Mouse (Mus musculus): ENCODE measurements around the gene Cldn14. TPM values are rescaled to one million over a fixed set of nuclear protein-coding genes. Genes with fewer than 3 reads are reported as not detected.
"Not testable (repeated sequence)": the region's sequence is repeated elsewhere in the genome, so short reads cannot be mapped to it uniquely, and the experiment has no call there.

The Cldn14 gene
- polyA plus RNA-seq, 1 experiment from 2014 or later, result not detected

DNA sequence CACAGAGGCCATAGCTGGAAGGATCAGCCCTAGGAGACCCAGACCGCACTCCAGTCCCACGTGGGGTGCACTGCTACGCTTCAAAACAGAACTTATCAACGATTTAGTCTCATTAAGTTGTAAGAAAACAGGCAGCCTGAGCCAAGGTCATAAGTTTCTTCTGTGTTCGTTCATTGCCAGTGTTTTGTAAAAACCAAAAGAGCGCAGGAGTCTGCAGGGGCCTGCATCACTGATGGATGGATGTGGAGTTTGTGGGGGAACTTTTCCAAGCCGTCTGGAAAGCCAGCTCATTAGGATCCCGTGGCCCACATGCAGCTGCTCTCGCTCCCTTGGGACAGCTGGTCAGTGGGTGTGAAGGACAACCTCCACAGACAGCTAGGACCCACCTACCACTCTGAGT, 25.1 kb downstream of the Cldn14 start:
- Histone ChIP-seq H3K27ac (ENCODE audit: low read depth, low read length) (no peak overlapping the region), H3K36me3 (ENCODE audit: control insufficient read depth, insufficient read depth, low read length) (no peaks in the 10 kb centered on the region), H3K27me3 (replicated peaks; ENCODE audit: control insufficient read depth, insufficient read depth, low read length) (no peaks in the 10 kb centered on the region), H3K4me2 (ENCODE audit: low read length) (no peak overlapping the region), H3K4me1 (ENCODE audit: control insufficient read depth, insufficient read depth, low read length) (no peaks in the 10 kb centered on the region), H3K9me3 (replicated peaks; ENCODE audit: control insufficient read depth, low read length) (no peaks in the 10 kb centered on the region), H3K4me3 (ENCODE audit: low read depth, low read length) (no peak overlapping the region), H3K9ac (ENCODE audit: low read length) (no peak overlapping the region)
- DNase-seq (ENCODE audit: low spot score) (no peak), ATAC-seq (no peak)
- 78% methylated on average over 9 of the region's 9 CpGs for WGBS

DNA sequence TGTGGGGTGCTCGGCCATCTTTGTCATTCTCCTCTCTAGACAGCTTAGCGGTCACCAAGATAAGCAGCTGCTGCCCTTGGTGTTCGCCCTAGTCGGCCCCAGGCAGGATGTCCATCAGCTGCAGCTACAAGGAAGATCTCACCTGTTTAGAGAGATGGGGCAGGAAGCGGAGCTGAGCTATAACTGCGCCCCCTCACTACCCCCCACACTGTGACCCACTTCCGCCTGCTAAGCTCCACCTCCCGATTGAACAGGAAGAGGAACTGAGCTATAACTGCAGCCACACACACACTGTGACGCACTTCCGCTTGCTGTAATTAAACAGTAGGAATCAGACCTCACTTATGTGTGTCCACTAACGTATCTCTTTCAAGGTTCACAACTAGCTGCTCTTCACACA, 26.3 kb downstream of the Cldn14 start:
- DNase-seq (ENCODE audit: low spot score), result no peak
- H3K9ac ChIP-seq (ENCODE audit: low read length), result no peak overlapping the region
- ATAC-seq, result no peak
- WGBS, result 90% methylated on average over 11 of the region's 11 CpGs
- H3K4me3 ChIP-seq (ENCODE audit: low read depth, low read length), result no peak overlapping the region
- no peak overlapping the region for H3K27ac ChIP-seq (ENCODE audit: low read depth, low read length)
- H3K27me3 ChIP-seq (replicated peaks; ENCODE audit: control insufficient read depth, insufficient read depth, low read length), result no peaks in the 10 kb centered on the region
- no peaks in the 10 kb centered on the region for H3K36me3 ChIP-seq (ENCODE audit: control insufficient read depth, insufficient read depth, low read length)
- no peak overlapping the region for H3K4me2 ChIP-seq (ENCODE audit: low read length)
- H3K9me3 ChIP-seq (replicated peaks; ENCODE audit: control insufficient read depth, low read length), result no peaks in the 10 kb centered on the region
- no peaks in the 10 kb centered on the region for H3K4me1 ChIP-seq (ENCODE audit: control insufficient read depth, insufficient read depth, low read length)

DNA sequence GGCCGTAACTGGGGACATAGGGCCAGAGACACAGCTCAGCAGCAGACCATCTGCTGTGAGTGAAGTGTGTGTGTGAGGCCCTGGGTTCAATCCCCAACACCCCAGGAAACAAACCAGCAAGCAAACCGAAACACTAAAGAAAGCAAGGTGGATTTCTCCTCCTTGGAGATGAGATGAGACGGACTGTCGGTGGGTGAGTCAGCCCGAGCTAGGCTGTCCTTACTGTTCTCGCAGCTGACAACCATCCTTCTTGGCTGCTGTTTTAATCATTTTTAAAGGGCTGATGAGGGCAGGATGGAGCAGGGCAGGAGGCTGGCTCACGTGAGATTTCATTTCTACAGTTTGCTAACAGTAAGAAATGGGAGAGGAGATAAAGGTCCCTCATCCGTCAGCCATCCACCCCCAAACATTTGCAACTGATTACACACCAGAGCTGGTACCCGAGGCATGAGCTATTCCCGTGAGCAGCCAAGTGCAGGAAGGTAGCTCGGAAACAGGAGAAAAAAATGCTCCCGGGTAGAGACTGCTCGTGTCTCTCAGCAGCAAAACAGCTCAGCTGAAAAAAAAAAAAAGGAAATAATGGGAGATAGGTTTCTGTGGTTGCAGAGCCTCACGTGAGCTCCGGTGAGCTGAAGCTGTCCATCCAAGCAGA, 27.3 kb downstream of the Cldn14 start:
- Histone ChIP-seq H3K36me3 (ENCODE audit: control insufficient read depth, insufficient read depth, low read length) (no peaks in the 10 kb centered on the region), H3K4me3 (ENCODE audit: low read depth, low read length) (no peak overlapping the region), H3K4me1 (ENCODE audit: control insufficient read depth, insufficient read depth, low read length) (no peaks in the 10 kb centered on the region), H3K27me3 (replicated peaks; ENCODE audit: control insufficient read depth, insufficient read depth, low read length) (no peaks in the 10 kb centered on the region), H3K9ac (ENCODE audit: low read length) (no peak overlapping the region), H3K4me2 (ENCODE audit: low read length) (no peak overlapping the region), H3K9me3 (replicated peaks; ENCODE audit: control insufficient read depth, low read length) (no peaks in the 10 kb centered on the region), H3K27ac (ENCODE audit: low read depth, low read length) (no peak overlapping the region)
- DNase-seq (ENCODE audit: low spot score) (no peak), ATAC-seq (no peak)
- 85% methylated on average over 15 of the region's 15 CpGs for WGBS

DNA sequence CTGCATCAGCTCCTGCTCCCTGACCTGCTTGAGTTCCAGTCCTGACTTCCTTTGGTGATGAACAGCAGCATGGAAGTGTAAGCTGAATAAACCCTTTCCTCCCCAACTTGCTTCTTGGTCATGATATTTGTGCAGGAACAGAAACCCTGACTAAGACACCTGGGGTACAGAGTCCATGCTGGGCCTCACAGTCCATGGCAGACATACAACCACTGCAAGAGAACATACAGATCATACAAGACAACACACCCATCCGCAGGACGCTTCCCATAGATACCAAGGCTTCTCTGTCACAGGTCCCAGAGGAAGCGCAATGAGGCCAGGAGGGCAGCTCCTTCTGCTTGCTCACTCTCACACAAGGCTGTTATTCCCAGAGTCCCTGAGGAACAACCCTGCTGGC, 28.3 kb downstream of the Cldn14 start:
- not testable (repeated sequence) for H3K27me3 ChIP-seq (replicated peaks; ENCODE audit: control insufficient read depth, insufficient read depth, low read length); H3K4me1 ChIP-seq (ENCODE audit: control insufficient read depth, insufficient read depth, low read length); H3K27ac ChIP-seq (ENCODE audit: low read depth, low read length); H3K9ac ChIP-seq (ENCODE audit: low read length); H3K4me3 ChIP-seq (ENCODE audit: low read depth, low read length); ATAC-seq; DNase-seq (ENCODE audit: low spot score); H3K36me3 ChIP-seq (ENCODE audit: control insufficient read depth, insufficient read depth, low read length); H3K4me2 ChIP-seq (ENCODE audit: low read length); H3K9me3 ChIP-seq (replicated peaks; ENCODE audit: control insufficient read depth, low read length)
- 89% methylated on average over 3 of the region's 3 CpGs for WGBS

DNA sequence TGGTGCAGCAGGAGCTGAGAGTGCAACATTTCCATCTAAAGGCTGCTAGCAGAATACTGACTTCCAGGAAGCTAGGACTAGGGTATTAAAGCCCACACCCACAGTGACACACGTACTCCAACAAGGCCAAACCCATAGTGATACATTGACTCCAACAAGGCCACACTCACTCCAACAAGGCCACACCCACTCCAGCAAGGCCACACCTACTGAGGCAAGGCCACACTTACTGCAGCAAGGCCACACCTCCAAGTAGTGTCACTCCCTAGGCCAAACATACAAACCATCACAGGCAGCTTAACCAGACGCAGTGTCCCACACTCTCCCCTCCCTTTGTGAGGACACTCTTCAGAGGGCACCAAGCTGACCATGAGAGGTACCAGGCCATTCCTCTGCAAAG, 29.3 kb downstream of the Cldn14 start:
- Histone ChIP-seq H3K36me3 (ENCODE audit: control insufficient read depth, insufficient read depth, low read length) (no peaks in the 10 kb centered on the region), H3K27ac (ENCODE audit: low read depth, low read length) (no peak overlapping the region), H3K4me2 (ENCODE audit: low read length) (no peak overlapping the region), H3K4me3 (ENCODE audit: low read depth, low read length) (no peak overlapping the region), H3K9ac (ENCODE audit: low read length) (no peak overlapping the region), H3K27me3 (replicated peaks; ENCODE audit: control insufficient read depth, insufficient read depth, low read length) (no peaks in the 10 kb centered on the region), H3K9me3 (replicated peaks; ENCODE audit: control insufficient read depth, low read length) (no peaks in the 10 kb centered on the region), H3K4me1 (ENCODE audit: control insufficient read depth, insufficient read depth, low read length) (no peaks in the 10 kb centered on the region)
- WGBS, result 79% methylated on average over 2 of the region's 2 CpGs
- ATAC-seq, result no peak
- DNase-seq (ENCODE audit: low spot score), result no peak

DNA sequence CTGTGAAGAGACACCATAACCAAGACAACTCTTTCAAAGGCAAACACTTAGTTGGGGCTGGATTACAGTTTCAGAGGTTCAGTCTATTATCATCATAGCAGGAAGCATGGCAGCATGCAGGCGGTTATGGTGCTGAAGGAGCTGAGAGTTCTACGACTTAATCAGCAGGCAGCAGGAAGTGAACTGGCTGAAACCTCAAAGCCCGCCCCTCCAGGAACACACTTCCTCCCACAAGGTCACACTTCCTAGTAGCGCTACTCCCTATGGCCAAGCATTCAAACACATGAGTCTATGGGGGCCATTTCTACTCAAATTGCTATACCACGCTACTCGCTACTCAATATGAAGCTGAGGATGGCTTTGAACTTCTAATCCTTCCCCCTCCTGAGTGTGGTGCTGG, 31.1 kb downstream of the Cldn14 start:
- Histone ChIP-seq H3K4me1 (ENCODE audit: control insufficient read depth, insufficient read depth, low read length) (no peaks in the 10 kb centered on the region), H3K9me3 (replicated peaks; ENCODE audit: control insufficient read depth, low read length) (no peaks in the 10 kb centered on the region), H3K27me3 (replicated peaks; ENCODE audit: control insufficient read depth, insufficient read depth, low read length) (no peaks in the 10 kb centered on the region), H3K4me2 (ENCODE audit: low read length) (no peak overlapping the region), H3K9ac (ENCODE audit: low read length) (no peak overlapping the region), H3K27ac (ENCODE audit: low read depth, low read length) (no peak overlapping the region), H3K36me3 (ENCODE audit: control insufficient read depth, insufficient read depth, low read length) (no peaks in the 10 kb centered on the region), H3K4me3 (ENCODE audit: low read depth, low read length) (no peak overlapping the region)
- no peak for DNase-seq (ENCODE audit: low spot score)
- no peak for ATAC-seq
- 92% methylated on average over 6 of the region's 6 CpGs for WGBS

DNA sequence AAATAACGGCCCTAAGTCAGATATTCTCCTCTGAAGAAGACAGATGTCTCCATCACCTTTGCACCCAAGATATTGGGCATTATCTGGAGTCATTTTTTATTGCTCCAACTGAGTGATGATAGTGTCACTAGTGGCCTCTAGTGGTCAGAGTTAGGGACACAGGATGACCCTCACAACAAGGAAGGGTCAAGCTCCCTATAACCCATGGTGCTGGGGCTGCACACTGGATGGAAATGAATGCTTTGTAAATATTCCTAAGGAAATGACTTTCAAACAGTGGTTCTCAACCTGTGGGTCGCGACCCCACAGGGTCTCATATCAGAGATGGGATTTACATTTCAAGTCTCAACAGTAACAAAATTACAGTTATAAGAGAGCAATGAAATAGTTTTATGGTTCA, 31.7 kb downstream of the Cldn14 start:
- Histone ChIP-seq H3K4me1 (ENCODE audit: control insufficient read depth, insufficient read depth, low read length) (no peaks in the 10 kb centered on the region), H3K4me2 (ENCODE audit: low read length) (no peak overlapping the region), H3K9me3 (replicated peaks; ENCODE audit: control insufficient read depth, low read length) (no peaks in the 10 kb centered on the region), H3K27me3 (replicated peaks; ENCODE audit: control insufficient read depth, insufficient read depth, low read length) (no peaks in the 10 kb centered on the region), H3K4me3 (ENCODE audit: low read depth, low read length) (no peak overlapping the region), H3K9ac (ENCODE audit: low read length) (no peak overlapping the region), H3K36me3 (ENCODE audit: control insufficient read depth, insufficient read depth, low read length) (no peaks in the 10 kb centered on the region), H3K27ac (ENCODE audit: low read depth, low read length) (no peak overlapping the region)
- no peak for DNase-seq (ENCODE audit: low spot score)
- ATAC-seq, result no peak
- 59% methylated on average over 3 of the region's 3 CpGs for WGBS

DNA sequence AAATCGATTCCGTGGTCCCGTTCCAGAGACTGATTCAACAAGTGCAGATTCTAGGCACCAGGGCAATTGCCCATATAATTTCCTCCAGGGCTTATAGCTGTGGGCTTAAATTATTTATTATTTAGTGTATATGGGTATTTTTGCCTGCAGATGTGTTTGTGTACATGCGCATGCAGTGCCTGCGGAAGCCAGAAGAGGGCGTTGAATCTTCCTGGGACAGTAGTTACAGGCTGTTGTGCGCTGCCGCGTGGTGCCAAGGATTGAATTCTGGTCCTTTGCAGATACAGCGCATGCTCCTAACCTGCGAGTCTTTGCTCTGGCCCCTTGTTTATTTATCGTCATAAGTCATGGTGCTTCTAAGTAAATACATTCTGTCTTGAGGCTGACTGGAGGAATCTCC, 33.2 kb downstream of the Cldn14 start:
- no peaks in the 10 kb centered on the region for H3K36me3 ChIP-seq (ENCODE audit: control insufficient read depth, insufficient read depth, low read length)
- no peak overlapping the region for H3K27ac ChIP-seq (ENCODE audit: low read depth, low read length)
- ATAC-seq, result no peak
- H3K4me1 ChIP-seq (ENCODE audit: control insufficient read depth, insufficient read depth, low read length), result no peaks in the 10 kb centered on the region
- no peaks in the 10 kb centered on the region for H3K9me3 ChIP-seq (replicated peaks; ENCODE audit: control insufficient read depth, low read length)
- H3K4me2 ChIP-seq (ENCODE audit: low read length), result no peak overlapping the region
- no peak for DNase-seq (ENCODE audit: low spot score)
- H3K4me3 ChIP-seq (ENCODE audit: low read depth, low read length), result no peak overlapping the region
- H3K27me3 ChIP-seq (replicated peaks; ENCODE audit: control insufficient read depth, insufficient read depth, low read length), result no peaks in the 10 kb centered on the region
- no peak overlapping the region for H3K9ac ChIP-seq (ENCODE audit: low read length)
- WGBS, result 81% methylated on average over 12 of the region's 12 CpGs

DNA sequence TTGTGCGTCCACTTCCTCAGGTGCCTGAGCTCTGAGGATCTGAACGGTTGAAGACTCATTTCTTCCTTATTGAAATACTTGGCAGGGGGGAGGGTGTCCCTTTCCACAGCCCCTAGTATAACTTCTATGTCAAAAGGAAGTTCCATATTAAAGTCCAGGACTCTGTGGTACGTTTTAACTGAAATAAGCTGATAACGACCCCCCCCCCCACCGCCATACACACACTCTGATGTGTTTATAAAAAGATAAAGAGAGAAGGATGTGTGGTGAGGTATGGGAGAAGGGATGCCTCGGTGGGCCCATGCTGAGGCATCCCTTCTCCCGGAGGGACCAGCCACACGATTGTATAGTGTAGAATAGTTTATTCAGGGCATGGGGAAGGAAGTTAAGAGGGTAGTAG, 34.4 kb downstream of the Cldn14 start:
- H3K36me3 ChIP-seq (ENCODE audit: control insufficient read depth, insufficient read depth, low read length), result no peaks in the 10 kb centered on the region
- no peak overlapping the region for H3K9ac ChIP-seq (ENCODE audit: low read length)
- no peaks in the 10 kb centered on the region for H3K9me3 ChIP-seq (replicated peaks; ENCODE audit: control insufficient read depth, low read length)
- H3K27ac ChIP-seq (ENCODE audit: low read depth, low read length), result no peak overlapping the region
- H3K4me1 ChIP-seq (ENCODE audit: control insufficient read depth, insufficient read depth, low read length), result no peaks in the 10 kb centered on the region
- no peaks in the 10 kb centered on the region for H3K27me3 ChIP-seq (replicated peaks; ENCODE audit: control insufficient read depth, insufficient read depth, low read length)
- H3K4me2 ChIP-seq (ENCODE audit: low read length), result no peak overlapping the region
- WGBS, result 75% methylated on average over 8 of the region's 8 CpGs
- no peak for DNase-seq (ENCODE audit: low spot score)
- no peak overlapping the region for H3K4me3 ChIP-seq (ENCODE audit: low read depth, low read length)
- ATAC-seq, result no peak

Measured in forebrain, embryonic 14.5 days (tissue).